Mouse (Mus musculus) lung, postnatal 10 days (tissue): ENCODE measurements at regions not wholly inside any gene's neighbourhood (a gene's known extent, or its start where the extent isn't known, plus 50 kb on each side); places are given as distances from the start of the nearest gene placed in this dataset.

Source experiments
- DNase-seq: peaks from one replicate; pipeline ENCODE4 v3.0.0; 2021

- no peak for DNase-seq
Observed at GRCm38 (mm10) chr8:64335495-64335894, 129.4 kb upstream of the Tll1 start.

DNA sequence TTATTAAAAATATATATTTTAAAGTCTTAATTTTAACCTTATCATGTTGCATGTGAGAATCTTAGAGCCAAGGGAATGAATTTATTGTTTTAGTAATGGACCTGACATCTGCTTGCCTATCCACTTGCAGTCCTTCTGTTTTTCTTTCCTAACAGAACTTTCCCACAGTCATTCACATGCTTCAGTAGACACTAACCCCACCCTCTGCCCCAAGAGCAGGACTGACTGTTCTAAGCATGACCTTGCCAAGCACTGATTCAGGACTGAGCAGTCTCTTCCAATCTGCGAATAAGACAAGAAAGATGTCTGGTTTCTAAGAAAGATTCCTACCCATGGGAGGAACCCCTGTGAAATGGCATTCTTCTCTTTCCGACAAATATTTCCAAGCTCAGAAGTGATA is 117.9 kb upstream of the Tll1 start:
- no peak for DNase-seq

GRCm38 (mm10) chr8:64320343-64320742 is 114.3 kb upstream of the Tll1 start:
- DNase-seq = no peak

GRCm38 (mm10) chr8:64319220-64319820 is 113.2 kb upstream of the Tll1 start:
- DNase-seq = no peak

DNA sequence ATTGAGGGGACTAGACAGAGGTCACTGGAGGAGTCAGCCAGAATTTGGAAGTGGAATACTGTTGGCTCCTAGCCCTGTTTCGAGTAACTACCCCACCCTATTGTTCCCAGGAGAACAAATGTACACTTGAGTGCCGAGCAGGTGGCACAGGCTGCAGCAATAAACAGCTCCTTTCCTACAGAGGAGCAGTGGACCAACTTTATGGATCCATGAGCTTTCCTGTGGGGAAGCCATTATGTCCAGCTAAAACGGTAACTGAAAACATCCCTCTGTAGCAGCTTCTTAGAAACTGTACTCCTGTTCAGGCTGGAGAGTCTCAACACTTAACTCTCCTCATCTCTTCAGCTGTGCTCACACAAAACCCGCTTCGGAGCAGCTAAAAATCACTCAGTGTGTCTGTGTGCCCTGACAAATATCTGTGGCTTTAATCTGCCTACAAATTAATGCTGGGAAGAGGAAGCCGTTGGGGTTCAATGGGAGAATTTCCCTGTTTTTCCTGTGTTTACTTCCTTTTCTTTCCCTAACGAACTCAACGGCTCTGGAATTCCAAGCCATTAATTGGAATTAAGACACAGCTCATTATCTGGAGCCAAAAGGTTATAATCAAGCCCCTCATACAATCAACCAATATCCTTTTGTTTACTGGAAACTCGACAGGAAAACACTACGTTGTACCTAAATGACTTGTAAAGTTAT is 112.6 kb upstream of the Tll1 start:
- DNase-seq = peak; percentile 35

GRCm38 (mm10) chr8:64317815-64318214 is 111.7 kb upstream of the Tll1 start:
- no peak for DNase-seq

- DNase-seq = no peak
Observed at GRCm38 (mm10) chr8:64307995-64308394, 101.9 kb upstream of the Tll1 start.

- DNase-seq = no peak
Observed at GRCm38 (mm10) chr8:64282806-64283205, 76.7 kb upstream of the Tll1 start.

DNA sequence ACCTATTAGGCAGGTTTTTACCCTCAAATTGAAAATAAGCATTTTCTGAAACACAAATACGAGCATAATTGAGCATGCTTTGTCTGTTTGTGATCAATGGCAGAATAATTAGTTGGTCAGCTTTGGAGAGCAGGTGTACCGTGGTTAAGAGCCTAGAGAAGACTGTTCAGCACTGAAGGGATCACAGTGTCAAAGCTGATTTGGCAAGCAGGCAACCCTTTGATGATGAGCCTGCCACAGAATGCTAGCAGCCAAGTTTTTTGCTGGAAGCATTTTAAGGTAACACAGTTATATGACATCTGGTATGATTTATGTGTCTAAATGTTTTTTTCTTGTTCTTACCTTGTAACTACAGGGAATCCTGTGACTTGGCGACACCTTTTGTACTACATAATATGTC is 75.5 kb upstream of the Tll1 start:
- DNase-seq = no peak

DNA sequence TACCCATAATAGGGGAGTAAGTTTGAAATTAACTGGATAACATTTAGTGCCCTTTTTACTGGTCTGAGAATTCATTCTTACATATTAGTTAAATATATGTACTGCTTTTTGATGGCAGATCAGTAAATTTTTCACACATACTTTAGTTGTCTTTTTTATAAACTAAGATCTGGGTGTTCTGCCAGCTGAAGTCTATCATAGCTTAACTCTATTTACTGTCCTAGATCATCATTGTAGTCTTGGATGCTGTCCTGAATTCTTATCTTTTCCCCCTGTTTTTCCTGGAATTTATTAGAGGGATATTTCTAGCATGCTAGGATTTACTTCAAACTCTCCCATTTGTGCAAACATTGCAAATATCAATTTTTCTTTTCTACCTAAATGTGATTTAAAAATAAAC is 74.3 kb upstream of the Tll1 start:
- DNase-seq = no peak

- DNase-seq = no peak
Observed at GRCm38 (mm10) chr8:64276058-64276457, 70.0 kb upstream of the Tll1 start.

DNA sequence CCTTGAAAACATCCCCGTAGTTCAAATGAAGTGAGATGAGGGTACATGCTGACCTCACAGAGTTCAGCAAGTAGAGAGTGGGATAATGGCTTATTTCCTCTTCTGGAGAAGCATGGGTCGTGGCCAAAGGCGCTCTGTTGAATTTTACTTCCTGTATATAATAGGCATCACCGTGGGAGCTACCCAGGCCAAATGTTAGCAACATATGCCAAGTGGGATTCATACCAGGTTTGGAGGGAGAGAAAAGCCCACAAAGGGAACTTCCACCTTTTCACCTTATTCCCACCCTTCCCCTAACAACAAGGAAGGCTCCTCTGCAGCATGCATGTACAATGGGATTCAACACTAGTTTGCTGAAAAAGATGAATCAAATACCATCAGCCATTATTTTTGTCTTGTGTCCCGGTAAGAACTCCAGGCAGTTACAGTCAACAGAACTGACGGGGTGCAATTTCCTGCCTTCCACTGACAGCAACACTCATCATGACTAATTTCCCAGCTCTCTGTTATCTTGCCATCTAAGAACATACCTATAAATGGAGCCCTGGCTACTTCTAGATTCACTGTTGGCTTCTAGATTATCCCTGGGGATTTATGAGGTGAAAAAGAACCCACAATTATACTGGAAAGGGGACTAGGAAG is 59.4 kb upstream of the Tll1 start:
- DNase-seq = peak; percentile 32
